Mouse (Mus musculus): ENCODE results near the gene Adk. TPM values are rescaled to one million over a fixed set of nuclear protein-coding genes. Genes with fewer than 3 reads are reported as not detected.

The Adk gene
- polyA plus RNA-seq, 1 experiment: 66.2 TPM

GRCm38 (mm10) chr14:21310530-21310929 is 258.2 kb downstream of the Adk start:
- TF ChIP-seq POLR2A (IDR thresholded peaks at IDR 0.05; ENCODE audit: borderline replicate concordance, insufficient read depth, low read length) (no peak), CTCF (IDR thresholded peaks at IDR 0.05; ENCODE audit: borderline replicate concordance, insufficient read depth, low read depth, low read length) (no peak)
- 80% methylated on average over 5 of the region's 5 CpGs for WGBS
- Histone ChIP-seq H3K4me1 (ENCODE audit: control insufficient read depth, insufficient read depth, low read length) (no peaks in the 10 kb centered on the region), H3K27me3 (ENCODE audit: control insufficient read depth, insufficient read depth, low read length) (no peaks in the 10 kb centered on the region), H3K4me3 (replicated peaks; ENCODE audit: insufficient read depth, low read depth, low read length) (no peak overlapping the region), H3K27ac (ENCODE audit: insufficient read depth, low read length) (no peak overlapping the region)
- DNase-seq: no peak

- no peak overlapping the region for H3K27ac ChIP-seq (ENCODE audit: insufficient read depth, low read length)
- H3K4me3 ChIP-seq (replicated peaks; ENCODE audit: insufficient read depth, low read depth, low read length): no peak overlapping the region
- DNase-seq: no peak
- TF ChIP-seq POLR2A (IDR thresholded peaks at IDR 0.05; ENCODE audit: borderline replicate concordance, insufficient read depth, low read length) (no peak), CTCF (IDR thresholded peaks at IDR 0.05; ENCODE audit: borderline replicate concordance, insufficient read depth, low read depth, low read length) (no peak)
- no peaks in the 10 kb centered on the region for H3K4me1 ChIP-seq (ENCODE audit: control insufficient read depth, insufficient read depth, low read length)
- 94% methylated on average over 11 of the region's 11 CpGs for WGBS
- no peaks in the 10 kb centered on the region for H3K27me3 ChIP-seq (ENCODE audit: control insufficient read depth, insufficient read depth, low read length)
Measured at GRCm38 (mm10) chr14:21313561-21314342, 261.4 kb downstream of the Adk start.

GRCm38 (mm10) chr14:21314466-21314865 is 262.1 kb downstream of the Adk start:
- Histone ChIP-seq H3K27ac (ENCODE audit: insufficient read depth, low read length) (no peak overlapping the region), H3K27me3 (ENCODE audit: control insufficient read depth, insufficient read depth, low read length) (no peaks in the 10 kb centered on the region), H3K4me1 (ENCODE audit: control insufficient read depth, insufficient read depth, low read length) (no peaks in the 10 kb centered on the region), H3K4me3 (replicated peaks; ENCODE audit: insufficient read depth, low read depth, low read length) (no peak overlapping the region)
- DNase-seq: no peak
- TF ChIP-seq POLR2A (IDR thresholded peaks at IDR 0.05; ENCODE audit: borderline replicate concordance, insufficient read depth, low read length): no peak
- no peak for TF ChIP-seq CTCF (IDR thresholded peaks at IDR 0.05; ENCODE audit: borderline replicate concordance, insufficient read depth, low read depth, low read length)
- WGBS: 94% methylated on average over 3 of the region's 3 CpGs

GRCm38 (mm10) chr14:21334826-21335225 is 282.5 kb downstream of the Adk start:
- no peaks in the 10 kb centered on the region for H3K4me1 ChIP-seq (ENCODE audit: control insufficient read depth, insufficient read depth, low read length)
- 90% methylated on average over 1 of the region's 1 CpGs for WGBS
- TF ChIP-seq CTCF (IDR thresholded peaks at IDR 0.05; ENCODE audit: borderline replicate concordance, insufficient read depth, low read depth, low read length) (no peak), POLR2A (IDR thresholded peaks at IDR 0.05; ENCODE audit: borderline replicate concordance, insufficient read depth, low read length) (no peak)
- H3K27ac ChIP-seq (ENCODE audit: insufficient read depth, low read length): no peak overlapping the region
- no peak for DNase-seq
- H3K27me3 ChIP-seq (ENCODE audit: control insufficient read depth, insufficient read depth, low read length): no peaks in the 10 kb centered on the region
- H3K4me3 ChIP-seq (replicated peaks; ENCODE audit: insufficient read depth, low read depth, low read length): no peak overlapping the region

DNA sequence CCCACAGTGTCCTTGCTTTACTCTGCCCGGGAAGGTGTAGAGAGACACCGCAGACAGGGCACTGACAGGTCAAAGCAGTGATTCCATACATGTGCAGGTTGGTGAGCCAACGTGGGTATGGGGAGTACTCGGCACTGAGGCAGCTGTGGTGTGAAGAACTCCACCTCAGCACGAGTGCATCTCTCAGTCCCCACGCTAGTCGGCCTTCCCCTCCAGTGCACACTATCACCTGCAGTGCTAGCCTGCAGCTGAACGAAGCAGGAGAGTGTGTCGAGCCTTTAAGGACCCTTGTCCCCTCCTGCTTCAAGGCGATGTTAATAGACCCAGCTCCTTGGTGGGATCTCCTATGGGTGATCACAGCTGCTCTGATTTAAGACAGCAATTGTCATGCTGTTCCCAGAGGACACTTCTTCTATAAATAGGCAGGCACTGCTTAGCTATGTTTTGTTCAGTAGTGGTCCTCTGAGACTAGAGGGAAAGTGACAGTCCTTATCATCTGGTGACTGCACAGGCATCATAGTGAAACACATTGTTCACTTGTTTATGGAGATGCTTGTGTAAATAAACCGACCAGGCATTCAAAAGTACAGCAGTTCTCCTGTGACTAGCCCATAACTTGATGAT is 283.4 kb downstream of the Adk start:
- WGBS: 60% methylated on average over 11 of the region's 11 CpGs
- Histone ChIP-seq H3K27ac (ENCODE audit: insufficient read depth, low read length) (no peak overlapping the region), H3K4me1 (ENCODE audit: control insufficient read depth, insufficient read depth, low read length) (no peaks in the 10 kb centered on the region), H3K27me3 (ENCODE audit: control insufficient read depth, insufficient read depth, low read length) (no peaks in the 10 kb centered on the region), H3K4me3 (replicated peaks; ENCODE audit: insufficient read depth, low read depth, low read length) (no peak overlapping the region)
- TF ChIP-seq POLR2A (IDR thresholded peaks at IDR 0.05; ENCODE audit: borderline replicate concordance, insufficient read depth, low read length): no peak
- no peak for TF ChIP-seq CTCF (IDR thresholded peaks at IDR 0.05; ENCODE audit: borderline replicate concordance, insufficient read depth, low read depth, low read length)
- DNase-seq: no peak

- TF ChIP-seq POLR2A (IDR thresholded peaks at IDR 0.05; ENCODE audit: borderline replicate concordance, insufficient read depth, low read length) (no peak), CTCF (IDR thresholded peaks at IDR 0.05; ENCODE audit: borderline replicate concordance, insufficient read depth, low read depth, low read length) (no peak)
- Histone ChIP-seq H3K4me3 (replicated peaks; ENCODE audit: insufficient read depth, low read depth, low read length) (no peak overlapping the region), H3K4me1 (ENCODE audit: control insufficient read depth, insufficient read depth, low read length) (no peaks in the 10 kb centered on the region), H3K27me3 (ENCODE audit: control insufficient read depth, insufficient read depth, low read length) (no peaks in the 10 kb centered on the region), H3K27ac (ENCODE audit: insufficient read depth, low read length) (no peak overlapping the region)
- 86% methylated on average over 4 of the region's 4 CpGs for WGBS
- DNase-seq: no peak
Measured at GRCm38 (mm10) chr14:21337948-21338347, 285.6 kb downstream of the Adk start.

DNA sequence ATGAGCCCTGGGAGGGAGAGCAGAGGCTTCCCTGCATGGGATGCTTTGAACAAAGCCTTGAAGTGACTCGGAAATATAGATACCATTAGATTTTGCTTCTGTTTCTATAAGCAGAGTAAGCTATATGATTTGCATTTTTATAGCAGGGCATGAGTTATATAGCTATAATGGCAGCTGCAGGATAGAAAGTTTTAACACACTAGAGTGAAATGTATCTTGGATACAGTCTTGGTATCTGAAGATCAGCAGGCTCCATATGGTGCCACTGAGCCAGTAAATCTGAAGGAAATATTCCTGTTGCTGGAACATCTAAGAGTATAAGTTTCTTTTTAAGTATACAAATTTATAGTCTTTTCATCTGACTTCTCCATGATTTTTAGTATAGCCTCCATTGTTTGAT is 288.8 kb downstream of the Adk start:
- TF ChIP-seq CTCF (IDR thresholded peaks at IDR 0.05; ENCODE audit: borderline replicate concordance, insufficient read depth, low read depth, low read length) (no peak), POLR2A (IDR thresholded peaks at IDR 0.05; ENCODE audit: borderline replicate concordance, insufficient read depth, low read length) (no peak)
- no peak for DNase-seq
- Histone ChIP-seq H3K4me1 (ENCODE audit: control insufficient read depth, insufficient read depth, low read length) (no peaks in the 10 kb centered on the region), H3K4me3 (replicated peaks; ENCODE audit: insufficient read depth, low read depth, low read length) (no peak overlapping the region), H3K27me3 (ENCODE audit: control insufficient read depth, insufficient read depth, low read length) (no peaks in the 10 kb centered on the region), H3K27ac (ENCODE audit: insufficient read depth, low read length) (no peak overlapping the region)
- WGBS: 62% methylated on average over 1 of the region's 1 CpGs

DNA sequence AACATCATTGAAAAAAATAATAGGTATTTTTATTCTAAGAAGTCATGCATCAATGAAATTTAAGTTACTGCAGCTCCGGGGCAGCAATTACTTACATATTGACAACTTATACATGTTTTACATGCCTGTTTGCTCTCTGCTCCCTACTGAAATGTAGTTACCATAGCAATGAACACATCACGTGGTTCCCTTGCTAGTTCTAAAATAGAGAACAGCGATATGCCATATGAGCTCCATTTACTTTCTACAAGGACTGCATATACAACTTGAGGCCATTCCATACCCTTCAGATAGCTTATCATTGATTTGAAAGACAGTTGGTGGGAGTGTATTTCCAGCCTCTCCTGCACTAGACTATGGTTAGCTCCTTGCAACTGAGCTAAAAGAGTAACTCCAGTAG is 290.6 kb downstream of the Adk start:
- Histone ChIP-seq H3K4me1 (ENCODE audit: control insufficient read depth, insufficient read depth, low read length) (no peaks in the 10 kb centered on the region), H3K4me3 (replicated peaks; ENCODE audit: insufficient read depth, low read depth, low read length) (no peak overlapping the region), H3K27me3 (ENCODE audit: control insufficient read depth, insufficient read depth, low read length) (no peaks in the 10 kb centered on the region), H3K27ac (ENCODE audit: insufficient read depth, low read length) (no peak overlapping the region)
- no peak for DNase-seq
- TF ChIP-seq POLR2A (IDR thresholded peaks at IDR 0.05; ENCODE audit: borderline replicate concordance, insufficient read depth, low read length) (no peak), CTCF (IDR thresholded peaks at IDR 0.05; ENCODE audit: borderline replicate concordance, insufficient read depth, low read depth, low read length) (no peak)
- WGBS: 87% methylated on average over 3 of the region's 3 CpGs
